Mouse (Mus musculus): ENCODE data around the gene Tmpo.

GRCm38 (mm10) chr10:91181461-91182288, 560 bp upstream of the Tmpo start:
- TF ChIP-seq CTCF (IDR thresholded peaks at IDR 0.05) (0 out of 2 replicates have a peak, but pooled peaks have one; percentile 2), POLR2A (IDR thresholded peaks at IDR 0.05; ENCODE audit: insufficient read depth, low read depth, low read length) (peak; percentile 94)
